Mouse (Mus musculus): ENCODE results near the gene Pde6b. TPM values are rescaled to one million over a fixed set of nuclear protein-coding genes. Genes with fewer than 3 reads are reported as not detected.

Pde6b gene
- under 1 TPM; 0.15 to 0.22 TPM for total RNA-seq (2021)
- long read RNA-seq, partial matches to known transcripts: 0 of 1 reads
- long read RNA-seq, other reads (novel, unspliced or antisense): 0 of 1 reads

- no peak for DNase-seq (ENCODE audit: low spot score in 2 of 2)
Measured at GRCm38 (mm10) chr5:108388201-108388600, at the start of gene Pde6b. Pde6b (plus strand) TSS chr5:108388391.

DNA sequence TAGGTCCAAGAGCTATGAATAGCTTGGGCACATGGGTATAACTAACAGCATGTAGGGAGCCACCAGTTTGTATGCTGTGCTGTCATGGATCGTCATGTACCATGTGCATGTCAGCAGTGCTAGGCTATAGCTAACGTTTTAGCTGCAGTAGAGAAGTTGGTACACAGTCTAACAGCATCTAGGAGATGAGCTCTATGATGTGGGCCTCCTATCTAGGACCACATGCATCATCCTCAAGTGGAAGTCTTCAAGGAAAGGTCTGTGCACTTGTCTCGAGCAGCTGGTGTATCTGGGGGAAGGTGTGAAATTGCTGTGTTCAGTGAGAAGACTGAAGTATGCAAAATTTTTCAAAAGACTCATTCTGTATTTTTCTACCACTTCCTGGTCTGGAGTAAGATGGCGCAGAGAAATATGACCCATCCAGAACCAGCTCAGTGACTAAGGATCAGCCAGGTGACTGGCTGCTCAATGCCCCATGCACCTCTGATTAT lies 44.5 kb upstream of the Pde6b start:
- DNase-seq (ENCODE audit: low spot score in 2 of 2): no peak

- DNase-seq (ENCODE audit: low spot score in 2 of 2): no peak
Measured at GRCm38 (mm10) chr5:108345313-108346071, 42.7 kb upstream of the Pde6b start.

DNA sequence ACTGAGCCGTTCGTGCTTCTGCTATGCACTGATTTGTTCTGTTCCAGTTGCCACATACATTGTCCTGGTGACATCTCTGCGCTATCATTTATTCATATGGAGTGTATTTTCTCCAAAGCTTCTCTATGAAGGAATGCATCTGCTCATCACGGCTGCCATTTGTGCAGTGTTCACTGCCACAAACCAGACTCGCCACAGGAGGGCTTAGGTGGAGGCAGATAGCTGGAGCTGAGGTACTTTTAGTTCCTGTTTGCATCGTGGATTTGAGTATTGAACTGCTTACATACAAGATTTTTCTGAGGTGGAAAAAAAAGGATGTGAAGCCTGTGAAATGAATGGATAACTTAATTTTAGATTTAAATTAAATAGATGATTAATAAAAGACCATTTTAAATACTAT lies 40.3 kb upstream of the Pde6b start:
- peak in 1 of 2 experiments; percentile 30 for DNase-seq (ENCODE audit: low spot score in 2 of 2)

DNA sequence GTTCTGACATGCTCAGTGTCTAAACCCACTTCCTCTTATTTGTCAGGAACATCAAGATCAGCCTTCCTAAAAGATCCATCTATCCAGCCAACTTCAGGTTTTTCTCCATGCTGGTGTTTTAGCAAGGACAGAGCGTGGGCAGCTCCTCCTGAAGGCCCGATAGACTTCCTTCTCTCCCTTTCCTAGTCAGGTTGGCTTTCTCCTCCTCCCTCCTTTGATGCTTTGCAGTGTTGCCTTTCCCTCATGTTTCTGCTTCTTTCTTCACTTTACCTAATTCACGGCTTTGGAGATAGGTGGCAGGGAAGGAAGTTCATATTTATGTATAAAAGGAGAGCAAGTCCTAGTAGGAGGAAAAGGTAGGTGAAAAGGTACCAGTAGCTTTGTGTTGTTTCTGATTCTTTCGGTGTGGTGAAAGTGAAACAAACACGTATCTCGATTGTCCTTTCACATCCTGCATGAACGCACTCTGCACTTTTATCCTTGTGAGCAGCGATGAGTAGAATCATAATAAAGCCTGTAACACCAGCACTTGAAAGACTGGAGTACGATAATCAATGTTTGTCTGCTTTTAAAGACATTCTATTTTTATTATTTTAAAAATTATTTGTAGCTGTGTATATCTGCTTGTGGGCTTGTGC lies 38.6 kb upstream of the Pde6b start:
- DNase-seq (ENCODE audit: low spot score in 2 of 2): no peak

- no peak for DNase-seq (ENCODE audit: low spot score in 2 of 2)
Measured at GRCm38 (mm10) chr5:108354056-108354455, 34.1 kb upstream of the Pde6b start.

- DNase-seq (ENCODE audit: low spot score in 2 of 2): no peak
Measured at GRCm38 (mm10) chr5:108357862-108358261, 30.3 kb upstream of the Pde6b start.

DNA sequence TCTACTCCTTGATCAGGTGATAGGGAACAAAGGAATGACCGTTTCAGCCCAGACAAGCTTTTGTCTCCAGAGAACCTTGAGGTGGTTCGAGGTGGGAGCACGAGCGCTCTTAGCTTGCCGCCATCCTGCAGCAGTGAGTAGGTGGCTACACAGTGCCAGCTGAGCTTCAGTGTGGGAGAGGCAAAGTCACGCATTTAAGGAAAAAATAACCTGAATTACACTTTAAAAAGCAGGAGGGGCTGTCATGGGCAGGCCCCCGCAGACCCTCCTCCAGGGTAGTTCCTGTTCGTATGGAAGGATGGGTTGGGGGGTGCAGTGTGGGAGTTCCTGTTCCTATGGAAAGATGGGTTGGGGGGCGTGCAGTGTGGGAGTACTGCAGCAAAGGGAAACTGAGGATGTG lies 28.7 kb upstream of the Pde6b start:
- DNase-seq (ENCODE audit: low spot score in 2 of 2): no peak

GRCm38 (mm10) chr5:108360211-108360610 lies 28.0 kb upstream of the Pde6b start:
- DNase-seq (ENCODE audit: low spot score in 2 of 2): no peak

DNA sequence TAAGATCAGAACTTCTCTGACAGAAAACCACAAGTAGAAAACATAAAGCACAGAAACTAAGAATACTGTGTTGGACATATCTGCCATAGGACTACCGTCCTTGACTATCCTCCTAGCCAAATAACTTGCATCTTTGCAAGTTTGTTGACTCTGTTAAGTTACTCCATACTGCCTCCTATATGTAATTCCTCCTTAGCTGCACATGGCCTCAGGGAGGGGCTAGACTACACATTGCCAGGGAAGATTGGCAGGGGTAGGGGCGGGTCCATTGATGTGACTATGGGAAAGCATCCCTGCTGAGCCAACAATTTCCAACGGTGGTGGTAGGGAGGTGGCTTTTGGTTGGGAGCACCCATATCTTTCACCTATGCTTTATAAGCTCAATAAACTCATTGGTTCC lies 25.9 kb upstream of the Pde6b start:
- DNase-seq (ENCODE audit: low spot score in 2 of 2): no peak

GRCm38 (mm10) chr5:108366328-108366983 lies 21.7 kb upstream of the Pde6b start:
- DNase-seq (ENCODE audit: low spot score in 2 of 2): no peak

- peak in 1 of 2 experiments; percentile 61 for DNase-seq (ENCODE audit: low spot score in 2 of 2)
Measured at GRCm38 (mm10) chr5:108366984-108367841, 21.0 kb upstream of the Pde6b start.

- DNase-seq (ENCODE audit: low spot score in 2 of 2): no peak
Measured at GRCm38 (mm10) chr5:108367871-108368332, 20.3 kb upstream of the Pde6b start, which contains the start of gene Gm42517. Gm42517 (minus strand) TSS chr5:108367922.

DNA sequence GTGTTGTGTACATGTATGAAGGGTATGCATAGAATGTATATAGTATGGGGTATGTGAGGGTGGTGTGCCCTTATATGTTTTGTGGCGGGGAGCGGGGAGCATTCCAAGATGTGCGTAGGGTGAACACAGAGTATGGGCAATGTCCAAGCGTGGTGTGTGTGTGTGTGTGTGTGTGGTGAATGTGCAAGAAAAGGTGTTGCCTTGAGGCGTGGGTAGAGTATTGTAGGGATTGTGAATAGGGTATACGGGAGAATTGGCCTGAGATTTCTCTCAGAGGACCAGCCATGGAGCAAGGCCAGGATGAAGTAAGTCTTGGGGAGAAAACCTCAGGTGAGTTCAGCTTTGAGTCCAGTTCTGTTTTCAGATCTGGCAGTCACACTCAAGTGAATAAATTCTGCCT lies 19.7 kb upstream of the Pde6b start:
- DNase-seq (ENCODE audit: low spot score in 2 of 2): no peak

DNA sequence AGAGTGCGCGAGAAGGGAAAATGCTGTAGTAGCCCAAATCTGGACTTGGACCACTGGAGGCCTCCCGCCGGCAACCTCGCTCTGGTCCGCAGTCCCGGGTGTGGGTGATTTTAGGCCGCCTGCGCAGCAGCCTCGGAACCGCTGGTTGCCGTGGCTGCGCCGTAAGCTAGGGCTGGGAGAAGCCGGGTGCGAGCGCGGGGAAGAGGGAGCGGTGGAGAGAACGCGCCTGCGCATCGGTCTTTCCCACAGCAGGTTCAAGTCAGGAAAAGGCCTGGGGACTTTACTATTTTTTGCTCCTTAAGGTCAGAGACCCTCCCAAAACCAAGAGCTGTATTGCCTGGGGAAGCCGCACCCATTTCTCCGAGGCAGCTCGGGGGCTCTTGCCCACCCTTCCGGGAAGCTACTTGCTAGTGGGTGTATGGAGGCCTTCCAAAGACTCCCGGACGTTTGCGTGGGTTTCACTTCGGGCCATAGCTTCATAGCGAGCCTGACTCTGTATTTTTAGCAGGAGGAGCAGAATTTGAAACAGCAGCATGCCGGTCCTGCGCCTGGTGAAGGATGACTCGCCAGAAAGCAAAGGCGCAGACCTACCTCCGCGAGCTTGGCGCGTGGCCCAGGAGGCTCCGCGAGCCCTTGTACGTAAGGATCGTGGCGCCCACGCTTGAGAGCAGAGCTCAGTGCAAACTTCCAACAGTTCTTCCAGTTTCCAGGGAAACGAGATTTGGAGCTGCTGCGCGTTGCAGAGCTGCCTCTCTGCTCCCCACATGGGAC lies 19.2 kb upstream of the Pde6b start:
- peak; percentile 89 to 95 for DNase-seq (ENCODE audit: low spot score in 2 of 2)

- no peak for DNase-seq (ENCODE audit: low spot score in 2 of 2)
Measured at GRCm38 (mm10) chr5:108369964-108370363, 18.2 kb upstream of the Pde6b start.

GRCm38 (mm10) chr5:108374079-108374478 lies 14.1 kb upstream of the Pde6b start:
- no peak for DNase-seq (ENCODE audit: low spot score in 2 of 2)

- DNase-seq (ENCODE audit: low spot score in 2 of 2): no peak
Measured at GRCm38 (mm10) chr5:108376059-108376458, 12.1 kb upstream of the Pde6b start.

- DNase-seq (ENCODE audit: low spot score in 2 of 2): no peak
Measured at GRCm38 (mm10) chr5:108378346-108378745, 9.8 kb upstream of the Pde6b start.

GRCm38 (mm10) chr5:108385632-108386031 lies 2.6 kb upstream of the Pde6b start:
- peak; percentile 68 to 86 for DNase-seq (ENCODE audit: low spot score in 2 of 2)

Measured in layer of hippocampus, adult 18-20 months (tissue).